Mouse (Mus musculus): ENCODE data around the gene Tmprss11f. TPM values are rescaled to one million over a fixed set of nuclear protein-coding genes. Genes with fewer than 3 reads are reported as not detected.

Gene Tmprss11f
- polyA plus RNA-seq, 1 experiment from 2014 or later, result 0.08 TPM

GRCm38 (mm10) chr5:86518500-86518899, 113.7 kb downstream of the Tmprss11f start, which contains the start of gene Tmprss11g:
Tmprss11g (minus strand) TSS chr5:86518600.
- H3K4me1 ChIP-seq, result no peaks in the 10 kb centered on the region
- WGBS, result 68% methylated on average over 9 of the region's 9 CpGs
- H3K36me3 ChIP-seq, result no peaks in the 10 kb centered on the region
- ATAC-seq (ENCODE audit: insufficient number of reproducible peaks, insufficient read depth, low FRiP score, low TSS enrichment, low read depth), result no peak
- no peaks in the 10 kb centered on the region for H3K27me3 ChIP-seq
- no peak within 1 kb of the TSS for H3K9ac ChIP-seq
- no peak within 1 kb of the TSS for H3K27ac ChIP-seq
- no peak within 1 kb of the TSS for H3K4me3 ChIP-seq
- H3K9me3 ChIP-seq, result no peaks in the 10 kb centered on the region
- no peak within 1 kb of the TSS for H3K4me2 ChIP-seq

GRCm38 (mm10) chr5:86511538-86511937, 120.7 kb downstream of the Tmprss11f start:
- no peaks in the 10 kb centered on the region for H3K9me3 ChIP-seq
- 77% methylated on average over 5 of the region's 5 CpGs for WGBS

GRCm38 (mm10) chr5:86493453-86493852, 138.8 kb downstream of the Tmprss11f start:
- Histone ChIP-seq H3K36me3 (no peaks in the 10 kb centered on the region), H3K9me3 (no peaks in the 10 kb centered on the region), H3K27ac (no peak overlapping the region), H3K4me3 (no peak overlapping the region), H3K4me2 (no peak overlapping the region), H3K9ac (no peak overlapping the region), H3K4me1 (no peaks in the 10 kb centered on the region), H3K27me3 (no peaks in the 10 kb centered on the region)
- ATAC-seq (ENCODE audit: insufficient number of reproducible peaks, insufficient read depth, low FRiP score, low TSS enrichment, low read depth), result no peak
- 76% methylated on average over 1 of the region's 1 CpGs for WGBS

More at GRCm38 (mm10) chr5:86511538-86511937, 120.7 kb downstream of the Tmprss11f start:
- Histone ChIP-seq H3K4me2 (no peak overlapping the region), H3K9ac (no peak overlapping the region), H3K27me3 (no peaks in the 10 kb centered on the region), H3K4me3 (no peak overlapping the region), H3K27ac (no peak overlapping the region), H3K36me3 (no peaks in the 10 kb centered on the region), H3K4me1 (no peaks in the 10 kb centered on the region)
- no peak for ATAC-seq (ENCODE audit: insufficient number of reproducible peaks, insufficient read depth, low FRiP score, low TSS enrichment, low read depth)

- no peaks in the 10 kb centered on the region for H3K9me3 ChIP-seq
- H3K4me1 ChIP-seq, result no peaks in the 10 kb centered on the region
- no peak for ATAC-seq (ENCODE audit: insufficient number of reproducible peaks, insufficient read depth, low FRiP score, low TSS enrichment, low read depth)
- H3K27ac ChIP-seq, result no peak overlapping the region
- no peak overlapping the region for H3K9ac ChIP-seq
- no peak overlapping the region for H3K4me2 ChIP-seq
- no peak overlapping the region for H3K4me3 ChIP-seq
- H3K36me3 ChIP-seq, result no peaks in the 10 kb centered on the region
- H3K27me3 ChIP-seq, result no peaks in the 10 kb centered on the region
- WGBS, result 73% methylated on average over 2 of the region's 2 CpGs
Observed at GRCm38 (mm10) chr5:86482562-86482961, 149.7 kb downstream of the Tmprss11f start.

GRCm38 (mm10) chr5:86482031-86482430, 150.2 kb downstream of the Tmprss11f start:
- no peaks in the 10 kb centered on the region for H3K9me3 ChIP-seq

GRCm38 (mm10) chr5:86473859-86474258, 158.4 kb downstream of the Tmprss11f start:
- Histone ChIP-seq H3K4me2 (no peak overlapping the region), H3K9ac (no peak overlapping the region), H3K27ac (no peak overlapping the region), H3K9me3 (no peaks in the 10 kb centered on the region), H3K4me1 (no peaks in the 10 kb centered on the region), H3K36me3 (no peaks in the 10 kb centered on the region), H3K27me3 (no peaks in the 10 kb centered on the region), H3K4me3 (no peak overlapping the region)
- no peak for ATAC-seq (ENCODE audit: insufficient number of reproducible peaks, insufficient read depth, low FRiP score, low TSS enrichment, low read depth)
- WGBS, result 72% methylated on average over 9 of the region's 9 CpGs

More at GRCm38 (mm10) chr5:86482031-86482430, 150.2 kb downstream of the Tmprss11f start:
- Histone ChIP-seq H3K4me1 (no peaks in the 10 kb centered on the region), H3K4me3 (no peak overlapping the region), H3K27ac (no peak overlapping the region), H3K4me2 (no peak overlapping the region), H3K9ac (no peak overlapping the region), H3K27me3 (no peaks in the 10 kb centered on the region), H3K36me3 (no peaks in the 10 kb centered on the region)
- 79% methylated on average over 1 of the region's 1 CpGs for WGBS
- no peak for ATAC-seq (ENCODE audit: insufficient number of reproducible peaks, insufficient read depth, low FRiP score, low TSS enrichment, low read depth)

Other genes starting within 250 kb of the Tmprss11f start
- 0.69 and 0.87 TPM in 2 replicates for gene Tmprss11a, start 163.4 kb downstream of the Tmprss11f start, polyA plus RNA-seq (2015; fragmentation: Nextera tagmentation; extraction: Ambion mirVana)
- 0.11 and 0.37 TPM in 2 replicates for gene Tmprss11g, start 113.8 kb downstream of the Tmprss11f start, polyA plus RNA-seq (2015; fragmentation: Nextera tagmentation; extraction: Ambion mirVana)
- gene Tmprss11b, start 43.9 kb upstream of the Tmprss11f start, polyA plus RNA-seq (2015; fragmentation: Nextera tagmentation; extraction: Ambion mirVana), result 0.65 and 0.72 TPM in 2 replicates
- gene Tmprss11e, start 113.4 kb upstream of the Tmprss11f start, polyA plus RNA-seq (2015; fragmentation: Nextera tagmentation; extraction: Ambion mirVana), result 0.06 TPM in 1 of 2 replicates, not detected in the other
- gene Ythdc1, start 171.8 kb upstream of the Tmprss11f start, polyA plus RNA-seq (2015; fragmentation: Nextera tagmentation; extraction: Ambion mirVana), result 49.6 and 57.2 TPM in 2 replicates